Mouse (Mus musculus) midbrain, embryonic 11.5 days (tissue): ENCODE results near the gene Megf9. TPM values are rescaled to one million over a fixed set of nuclear protein-coding genes. Genes with fewer than 3 reads are reported as not detected.
A peak's percentile ranks its signal among the peaks of the same experiment; 100 is the strongest.

Experiments
- ATAC-seq: fragments of 200-750 bp; cut with Nextera tagmentation; 2 replicates; pipeline ENCODE4 v1.8.0; 2017; ENCODE audit warnings: moderate TSS enrichment, moderate library complexity; ENCODE audit not compliant: low FRiP score
- DNase-seq: peaks from one replicate; pipeline ENCODE4 v3.0.0; 2015; ENCODE audit warnings: low spot score; ENCODE audit errors: missing footprints
- H3K27ac ChIP-seq: fragments of 300-500 bp; sonication (generic); 2 replicates; pipeline ENCODE4 v1.5.1; 2014; ENCODE audit warnings: low read depth, low read length
- H3K27me3 ChIP-seq: fragments of 300-500 bp; sonication (generic); 2 replicates; pipeline ENCODE4 v1.6.1; 2014; ENCODE audit warnings: mild to moderate bottlenecking, low read length, moderate library complexity, mixed read lengths; ENCODE audit not compliant: control insufficient read depth, insufficient read depth
- H3K36me3 ChIP-seq: fragments of 300-500 bp; sonication (generic); 2 replicates; pipeline ENCODE4 v1.6.1; 2014; ENCODE audit warnings: mild to moderate bottlenecking, low read length, moderate library complexity, mixed read lengths; ENCODE audit not compliant: control insufficient read depth, insufficient read depth
- H3K4me1 ChIP-seq: fragments of 300-500 bp; sonication (generic); 2 replicates; pipeline ENCODE4 v1.6.1; 2014; ENCODE audit warnings: low read length; ENCODE audit not compliant: control insufficient read depth, insufficient read depth
- H3K4me2 ChIP-seq: fragments of 300-500 bp; sonication (generic); 2 replicates; pipeline ENCODE4 v1.6.1; 2014; ENCODE audit warnings: mild to moderate bottlenecking, moderate library complexity
- H3K4me3 ChIP-seq: fragments of 300-500 bp; sonication (generic); 2 replicates; pipeline ENCODE4 v1.5.1; 2014; ENCODE audit warnings: low read depth, low read length
- H3K9ac ChIP-seq: fragments of 300-500 bp; sonication (generic); 2 replicates; pipeline ENCODE4 v1.6.1; 2014; ENCODE audit warnings: low read length
- H3K9me3 ChIP-seq: fragments of 300-500 bp; sonication (generic); 2 replicates; pipeline ENCODE4 v1.6.1; 2016; ENCODE audit warnings: low read length; ENCODE audit not compliant: control insufficient read depth
- WGBS: fragments of 180-500 bp; shearing (Covaris S2); extraction: QIAGEN DNeasy Blood & Tissue Kit; methylation state at CpG from one replicate; pipeline ENCODE4 v1.1.7; 2014; 5-methylcytosine and 5-hydroxymethylcytosine counted together
- polyA plus RNA-seq: library from polyadenylated mRNA; unstranded; fragments of >200 nt; fragmentation: Nextera tagmentation; extraction: Ambion mirVana; gene quantifications from 2 replicates; pipeline ENCODE4 v1.2.1, GENCODE M21; 2014

Gene Megf9
- polyA plus RNA-seq = 28.6 and 29.4 TPM in 2 replicates

DNA sequence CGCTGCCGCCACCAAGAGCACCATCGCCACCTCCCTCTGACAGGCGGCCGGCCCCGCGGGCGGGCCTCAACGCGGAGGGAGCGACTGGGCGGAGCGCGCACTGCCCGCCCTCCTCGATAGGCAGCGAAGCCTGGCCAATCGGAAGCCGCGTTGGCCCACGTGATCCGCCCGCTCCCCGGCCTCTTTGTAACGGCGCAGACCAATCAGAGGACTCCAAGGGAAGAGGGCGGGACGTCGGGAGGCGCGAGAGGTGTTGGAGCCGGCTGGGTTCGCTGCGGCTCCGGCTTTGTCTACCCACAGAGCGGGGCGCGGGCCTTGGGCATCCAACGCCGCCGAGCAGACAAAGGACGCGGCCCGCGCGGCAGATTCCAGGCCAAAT is at the start of gene Megf9:
Gene Megf9 (minus strand): TSS at position 105 of the 379 bp plus-strand sequence.
- Histone ChIP-seq H3K4me2 (peak within 1 kb of the TSS; percentile 71), H3K9me3 (no peaks in the 10 kb centered on the region), H3K4me3 (peak within 1 kb of the TSS; percentile 92), H3K27me3 (no peaks in the 10 kb centered on the region), H3K4me1 (peaks cover 47% of the 10 kb centered on the region), H3K27ac (peak within 1 kb of the TSS; percentile 99), H3K36me3 (no peaks in the 10 kb centered on the region), H3K9ac (peak within 1 kb of the TSS; percentile 99)
- DNase-seq (peak; percentile 99), ATAC-seq (peak; percentile 97)
- WGBS = 0% methylated on average over 42 of the region's 46 CpGs

DNA sequence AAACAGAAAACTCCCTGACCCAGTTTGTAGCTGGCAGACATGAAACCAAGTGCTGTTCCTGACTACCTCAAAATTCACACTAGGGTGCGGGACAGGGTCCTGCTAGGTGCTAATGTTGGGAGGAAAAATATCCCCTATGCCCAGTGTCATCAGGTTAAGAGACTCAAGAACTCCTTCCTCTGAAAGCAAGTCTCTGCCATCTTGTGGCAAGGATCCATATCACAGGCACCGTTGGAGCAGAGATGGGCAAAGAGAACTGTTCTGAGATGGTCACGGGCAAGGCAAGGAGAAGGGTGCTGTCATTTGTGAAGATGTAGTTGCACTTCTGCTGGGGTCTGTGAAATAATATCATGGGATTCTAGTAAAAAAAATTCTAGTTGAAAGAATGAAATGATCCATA is 44.9 kb upstream of the Megf9 start:
- Histone ChIP-seq H3K4me3 (no peak overlapping the region), H3K36me3 (no peaks in the 10 kb centered on the region), H3K4me2 (no peak overlapping the region), H3K9ac (no peak overlapping the region), H3K9me3 (no peaks in the 10 kb centered on the region), H3K27ac (no peak overlapping the region), H3K27me3 (no peaks in the 10 kb centered on the region), H3K4me1 (no peaks in the 10 kb centered on the region)
- WGBS = 55% methylated on average over 3 of the region's 3 CpGs
- ATAC-seq = no peak
- DNase-seq = peak; percentile 87

DNA sequence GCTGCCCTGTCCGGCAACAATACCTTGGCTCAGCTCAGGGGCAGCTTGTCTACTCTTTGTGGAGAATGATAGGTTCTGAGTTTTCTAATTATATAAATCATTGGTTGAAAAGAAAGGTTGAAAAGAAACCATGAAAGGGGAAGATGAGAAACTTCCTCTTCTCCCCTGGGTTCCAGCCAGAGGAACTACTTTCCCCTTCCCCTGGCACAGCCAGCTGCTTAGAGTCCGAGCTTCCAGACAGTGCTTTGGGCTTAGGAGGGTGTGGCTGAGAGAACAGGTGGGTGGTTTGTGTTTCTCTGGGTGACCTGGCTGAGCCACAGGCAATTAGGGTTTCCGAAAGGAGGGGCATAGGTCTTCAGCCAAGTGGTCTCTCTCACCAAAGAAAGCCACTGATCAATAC is 43.5 kb upstream of the Megf9 start:
- DNase-seq = no peak
- ATAC-seq = no peak
- no peak overlapping the region for H3K4me3 ChIP-seq
- H3K9me3 ChIP-seq = no peaks in the 10 kb centered on the region
- H3K27ac ChIP-seq = no peak overlapping the region
- no peak overlapping the region for H3K9ac ChIP-seq
- WGBS = 76% methylated on average over 3 of the region's 3 CpGs
- no peak overlapping the region for H3K4me2 ChIP-seq
- H3K36me3 ChIP-seq = no peaks in the 10 kb centered on the region
- H3K4me1 ChIP-seq = no peaks in the 10 kb centered on the region
- H3K27me3 ChIP-seq = no peaks in the 10 kb centered on the region

DNA sequence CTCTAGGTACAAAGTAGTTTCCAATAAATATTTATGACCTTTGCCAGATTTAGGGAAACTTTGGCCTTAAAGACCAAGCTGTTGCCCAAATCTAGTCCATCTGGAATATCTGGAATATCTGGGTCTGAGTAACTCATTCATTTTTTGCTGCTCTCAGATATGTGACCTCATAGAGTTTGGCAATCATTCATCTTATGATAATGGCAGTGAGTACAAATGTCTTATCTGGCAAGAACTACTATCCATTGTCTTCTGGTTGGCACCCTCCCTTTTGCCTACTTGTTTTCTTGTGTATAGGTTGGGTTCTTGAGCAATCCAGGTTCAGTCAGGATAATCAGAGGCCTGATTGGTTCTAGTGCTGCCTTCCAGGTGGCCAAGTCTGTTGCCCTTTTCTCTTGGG is 41.3 kb upstream of the Megf9 start:
- no peak for DNase-seq
- Histone ChIP-seq H3K4me3 (no peak overlapping the region), H3K4me2 (no peak overlapping the region), H3K36me3 (no peaks in the 10 kb centered on the region), H3K9me3 (no peaks in the 10 kb centered on the region), H3K9ac (no peak overlapping the region), H3K27ac (no peak overlapping the region), H3K27me3 (no peaks in the 10 kb centered on the region), H3K4me1 (no peaks in the 10 kb centered on the region)
- ATAC-seq = no peak

GRCm38 (mm10) chr4:70573926-70574325 is 39.1 kb upstream of the Megf9 start:
- WGBS = 87% methylated on average over 2 of the region's 2 CpGs
- H3K36me3 ChIP-seq = no peaks in the 10 kb centered on the region

GRCm38 (mm10) chr4:70553888-70554287 is 19.1 kb upstream of the Megf9 start:
- no peak overlapping the region for H3K4me2 ChIP-seq
- no peaks in the 10 kb centered on the region for H3K36me3 ChIP-seq
- no peak overlapping the region for H3K4me3 ChIP-seq
- H3K27me3 ChIP-seq = no peaks in the 10 kb centered on the region
- H3K9ac ChIP-seq = no peak overlapping the region
- DNase-seq (no peak), ATAC-seq (no peak)
- WGBS = 72% methylated on average over 2 of the region's 2 CpGs
- no peaks in the 10 kb centered on the region for H3K4me1 ChIP-seq
- no peak overlapping the region for H3K27ac ChIP-seq
- no peaks in the 10 kb centered on the region for H3K9me3 ChIP-seq

More at GRCm38 (mm10) chr4:70573926-70574325, 39.1 kb upstream of the Megf9 start:
- no peak for DNase-seq
- no peaks in the 10 kb centered on the region for H3K27me3 ChIP-seq
- no peak overlapping the region for H3K4me3 ChIP-seq
- no peaks in the 10 kb centered on the region for H3K4me1 ChIP-seq
- no peaks in the 10 kb centered on the region for H3K9me3 ChIP-seq
- ATAC-seq = no peak
- H3K4me2 ChIP-seq = no peak overlapping the region
- H3K27ac ChIP-seq = no peak overlapping the region
- no peak overlapping the region for H3K9ac ChIP-seq

DNA sequence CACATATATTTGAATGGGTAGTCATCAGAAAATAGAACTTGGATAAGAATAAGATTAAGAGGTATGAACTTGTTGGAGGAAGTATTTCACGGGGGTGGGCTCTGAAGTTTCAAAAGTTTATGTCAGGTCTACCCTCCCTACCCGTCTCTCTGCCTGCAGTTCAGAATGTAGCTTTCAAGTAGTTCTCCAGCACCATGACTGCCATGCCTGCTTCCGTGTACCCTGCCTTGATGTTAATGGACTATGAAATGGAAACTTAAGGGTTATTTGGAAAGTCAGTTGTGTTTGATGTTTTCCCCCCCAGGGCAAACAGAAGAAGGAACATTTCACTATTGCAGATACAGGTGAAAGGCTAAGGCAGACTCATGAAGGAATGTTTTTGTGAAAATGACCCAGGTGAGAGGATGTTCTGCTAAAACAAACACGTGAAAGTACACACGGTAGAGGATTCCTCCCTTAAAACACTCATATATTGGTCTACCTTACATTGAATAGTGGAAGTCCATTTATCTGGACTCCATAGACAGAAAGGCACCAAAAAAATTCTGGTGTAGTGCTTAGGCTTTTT is 18.5 kb upstream of the Megf9 start:
- 94% methylated on average over 5 of the region's 5 CpGs for WGBS
- DNase-seq (no peak), ATAC-seq (no peak)
- H3K9me3 ChIP-seq = no peaks in the 10 kb centered on the region
- no peak overlapping the region for H3K4me3 ChIP-seq
- no peaks in the 10 kb centered on the region for H3K4me1 ChIP-seq
- H3K27me3 ChIP-seq = no peaks in the 10 kb centered on the region
- H3K4me2 ChIP-seq = no peak overlapping the region
- no peaks in the 10 kb centered on the region for H3K36me3 ChIP-seq
- no peak overlapping the region for H3K27ac ChIP-seq
- H3K9ac ChIP-seq = no peak overlapping the region

GRCm38 (mm10) chr4:70552120-70552519 is 17.3 kb upstream of the Megf9 start:
- ATAC-seq = no peak
- H3K9ac ChIP-seq = no peak overlapping the region
- no peak overlapping the region for H3K4me3 ChIP-seq
- no peak overlapping the region for H3K27ac ChIP-seq
- DNase-seq = no peak
- no peak overlapping the region for H3K4me2 ChIP-seq
- H3K9me3 ChIP-seq = no peaks in the 10 kb centered on the region
- H3K27me3 ChIP-seq = no peaks in the 10 kb centered on the region
- no peaks in the 10 kb centered on the region for H3K4me1 ChIP-seq
- WGBS = 79% methylated on average over 4 of the region's 4 CpGs
- H3K36me3 ChIP-seq = no peaks in the 10 kb centered on the region

DNA sequence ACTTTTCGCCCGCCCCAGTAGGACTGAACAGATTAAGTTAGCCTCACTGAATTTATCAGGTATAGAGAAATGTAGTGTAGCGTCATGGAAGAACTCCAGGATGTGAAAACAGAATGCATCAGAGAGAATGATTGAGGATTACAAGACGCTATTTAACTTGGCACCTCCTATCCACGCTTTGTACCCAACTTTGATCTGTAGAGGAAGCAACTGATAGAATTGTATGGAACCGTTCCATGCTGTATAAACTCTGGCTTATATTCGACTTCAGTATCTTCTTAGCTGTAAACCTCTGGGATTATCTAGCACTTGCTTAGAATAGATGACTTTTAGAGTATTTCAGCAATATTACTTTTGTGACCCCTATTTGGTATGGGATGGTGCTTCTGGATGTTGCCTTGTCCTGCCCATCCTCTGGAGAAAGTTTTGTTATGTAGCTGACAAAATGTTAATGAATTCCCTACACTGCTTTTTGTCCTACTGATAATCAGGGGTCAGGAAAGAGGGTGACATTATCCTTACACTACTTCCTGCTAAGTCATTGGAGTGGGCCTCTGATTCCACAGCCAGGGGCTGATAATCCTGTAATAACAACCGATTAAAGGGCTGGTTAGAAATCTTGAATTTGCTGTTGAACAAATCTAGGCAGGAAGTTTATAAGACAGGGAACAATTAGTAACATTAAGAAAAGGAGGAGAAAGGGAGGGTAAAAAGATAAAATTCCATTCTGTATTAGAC is 12.8 kb upstream of the Megf9 start:
- no peaks in the 10 kb centered on the region for H3K4me1 ChIP-seq
- no peaks in the 10 kb centered on the region for H3K9me3 ChIP-seq
- H3K36me3 ChIP-seq = no peaks in the 10 kb centered on the region
- H3K4me3 ChIP-seq = no peak overlapping the region
- DNase-seq = no peak
- ATAC-seq = no peak
- no peak overlapping the region for H3K4me2 ChIP-seq
- no peaks in the 10 kb centered on the region for H3K27me3 ChIP-seq
- no peak overlapping the region for H3K9ac ChIP-seq
- WGBS = 89% methylated on average over 8 of the region's 8 CpGs
- H3K27ac ChIP-seq = no peak overlapping the region
